Mouse (Mus musculus): ENCODE measurements around the gene Pdcd11. TPM values are rescaled to one million over a fixed set of nuclear protein-coding genes. Genes with fewer than 3 reads are reported as not detected.
"Not testable (repeated sequence)": the region's sequence is repeated elsewhere in the genome, so short reads cannot be mapped to it uniquely, and the experiment has no call there.

The Pdcd11 gene
- polyA plus RNA-seq, 1 experiment from 2014 or later, result 5.7 TPM

GRCm38 (mm10) chr19:47136170-47136569 lies 45.6 kb downstream of the Pdcd11 start:
- Histone ChIP-seq H3K9ac (ENCODE audit: low read length) (no peak overlapping the region), H3K27ac (ENCODE audit: low read depth, low read length) (no peak overlapping the region), H3K9me3 (replicated peaks; ENCODE audit: control insufficient read depth, low read length) (no peaks in the 10 kb centered on the region), H3K36me3 (ENCODE audit: control insufficient read depth, insufficient read depth, low read length) (peaks cover 21% of the 10 kb centered on the region), H3K27me3 (replicated peaks; ENCODE audit: control insufficient read depth, insufficient read depth, low read length) (no peaks in the 10 kb centered on the region), H3K4me2 (ENCODE audit: low read length) (no peak overlapping the region), H3K4me3 (ENCODE audit: low read depth, low read length) (no peak overlapping the region), H3K4me1 (ENCODE audit: control insufficient read depth, insufficient read depth, low read length) (peaks cover 11% of the 10 kb centered on the region)
- 90% methylated on average over 5 of the region's 5 CpGs for WGBS
- no peak for DNase-seq (ENCODE audit: low spot score)
- no peak for ATAC-seq

DNA sequence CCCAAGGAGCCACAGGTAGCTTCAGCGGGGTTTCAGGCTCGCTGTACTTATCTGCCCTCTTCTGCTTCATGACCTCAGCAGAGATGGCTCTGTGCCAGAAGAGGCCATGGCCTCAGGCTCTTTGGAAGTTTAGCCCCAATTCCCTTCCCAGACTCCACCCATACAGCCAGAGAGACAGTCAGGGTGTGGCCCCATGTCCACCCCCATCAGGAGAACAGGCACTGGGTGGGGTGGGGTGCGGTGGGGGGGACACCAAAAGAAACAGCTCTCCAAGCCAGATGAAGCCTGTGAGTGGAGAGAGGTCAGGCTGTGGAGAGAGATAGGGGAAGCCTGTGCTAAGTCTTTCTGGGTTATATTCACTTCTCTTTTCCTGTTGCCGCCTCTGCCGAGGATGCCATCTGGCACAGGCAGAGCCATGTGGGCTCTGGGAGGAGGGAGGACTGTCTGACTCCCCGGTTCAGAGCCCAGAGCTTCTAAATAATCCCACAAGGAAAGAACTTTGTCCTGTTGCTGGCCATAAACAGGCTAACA lies 46.5 kb downstream of the Pdcd11 start:
- peak; percentile 51 for DNase-seq (ENCODE audit: low spot score)
- H3K27me3 ChIP-seq (replicated peaks; ENCODE audit: control insufficient read depth, insufficient read depth, low read length), result no peaks in the 10 kb centered on the region
- WGBS, result 59% methylated on average over 6 of the region's 6 CpGs
- H3K27ac ChIP-seq (ENCODE audit: low read depth, low read length), result no peak overlapping the region
- no peaks in the 10 kb centered on the region for H3K9me3 ChIP-seq (replicated peaks; ENCODE audit: control insufficient read depth, low read length)
- ATAC-seq, result peak; percentile 71; the same call in 1 of the 2 replicates
- peaks cover 12% of the 10 kb centered on the region for H3K36me3 ChIP-seq (ENCODE audit: control insufficient read depth, insufficient read depth, low read length)
- H3K4me2 ChIP-seq (ENCODE audit: low read length), result peak overlapping the region; percentile 36; the same call in 1 of the 2 replicates
- H3K9ac ChIP-seq (ENCODE audit: low read length), result 0 out of 2 replicates have a peak overlapping the region, but pooled peaks have one; percentile 45
- H3K4me1 ChIP-seq (ENCODE audit: control insufficient read depth, insufficient read depth, low read length), result peaks cover 11% of the 10 kb centered on the region
- H3K4me3 ChIP-seq (ENCODE audit: low read depth, low read length), result no peak overlapping the region

DNA sequence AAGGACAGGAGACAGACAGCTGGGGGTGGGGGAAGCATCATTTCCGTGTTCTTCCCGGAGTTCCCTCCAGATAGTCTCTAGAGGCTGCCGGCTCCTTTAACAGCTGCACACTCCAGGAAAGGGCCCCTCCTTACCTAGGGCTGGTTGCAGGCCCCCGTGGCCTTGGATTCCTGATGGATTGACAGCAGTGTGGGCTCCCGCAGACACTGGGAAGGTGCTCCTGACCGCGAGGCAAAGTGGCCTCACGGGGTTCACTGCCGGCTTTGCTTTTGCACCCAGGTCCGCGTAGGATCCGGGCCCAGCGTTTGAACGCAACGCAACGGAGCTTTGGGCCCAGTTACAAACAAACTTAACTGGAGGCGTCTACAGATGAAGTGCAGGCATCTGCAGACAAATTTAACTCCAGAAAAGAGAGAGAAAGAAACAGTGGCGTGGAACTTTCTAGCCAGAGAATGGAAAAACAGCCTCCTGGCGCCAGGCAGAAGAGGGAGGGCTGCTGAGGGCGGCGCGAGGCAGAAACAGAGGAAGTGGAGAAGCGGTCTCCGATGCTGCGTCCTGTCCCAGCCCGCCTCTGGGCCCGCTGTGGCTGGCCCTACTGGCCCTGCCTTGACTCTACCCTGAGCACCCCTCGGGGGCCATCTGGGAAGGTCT lies 47.3 kb downstream of the Pdcd11 start, which contains the start of gene Calhm2:
Gene Calhm2 (minus strand): TSS at position 524 of the 651 bp plus-strand sequence.
- H3K4me1 ChIP-seq (ENCODE audit: control insufficient read depth, insufficient read depth, low read length), result peaks cover 11% of the 10 kb centered on the region
- H3K4me3 ChIP-seq (ENCODE audit: low read depth, low read length), result 0 out of 2 replicates have a peak within 1 kb of the TSS, but pooled peaks have one; percentile 4
- peaks cover 4% of the 10 kb centered on the region; the same call in 1 of the 2 replicates for H3K36me3 ChIP-seq (ENCODE audit: control insufficient read depth, insufficient read depth, low read length)
- no peak within 1 kb of the TSS for H3K27ac ChIP-seq (ENCODE audit: low read depth, low read length)
- peak within 1 kb of the TSS; percentile 45 for H3K9ac ChIP-seq (ENCODE audit: low read length)
- peak; percentile 7 for DNase-seq (ENCODE audit: low spot score)
- 10% methylated on average over 28 of the region's 28 CpGs for WGBS
- peak; percentile 61 for ATAC-seq
- H3K9me3 ChIP-seq (replicated peaks; ENCODE audit: control insufficient read depth, low read length), result no peaks in the 10 kb centered on the region
- no peaks in the 10 kb centered on the region for H3K27me3 ChIP-seq (replicated peaks; ENCODE audit: control insufficient read depth, insufficient read depth, low read length)
- peak within 1 kb of the TSS; percentile 36 for H3K4me2 ChIP-seq (ENCODE audit: low read length)

GRCm38 (mm10) chr19:47139611-47140010 lies 49.0 kb downstream of the Pdcd11 start:
- H3K4me1 ChIP-seq (ENCODE audit: control insufficient read depth, insufficient read depth, low read length), result peaks cover 11% of the 10 kb centered on the region
- H3K4me3 ChIP-seq (ENCODE audit: low read depth, low read length); H3K36me3 ChIP-seq (ENCODE audit: control insufficient read depth, insufficient read depth, low read length); H3K9me3 ChIP-seq (replicated peaks; ENCODE audit: control insufficient read depth, low read length); H3K27me3 ChIP-seq (replicated peaks; ENCODE audit: control insufficient read depth, insufficient read depth, low read length); H3K4me2 ChIP-seq (ENCODE audit: low read length); H3K9ac ChIP-seq (ENCODE audit: low read length); ATAC-seq; H3K27ac ChIP-seq (ENCODE audit: low read depth, low read length); DNase-seq (ENCODE audit: low spot score): not testable (repeated sequence)
- 40% methylated on average over 7 of the region's 7 CpGs for WGBS

DNA sequence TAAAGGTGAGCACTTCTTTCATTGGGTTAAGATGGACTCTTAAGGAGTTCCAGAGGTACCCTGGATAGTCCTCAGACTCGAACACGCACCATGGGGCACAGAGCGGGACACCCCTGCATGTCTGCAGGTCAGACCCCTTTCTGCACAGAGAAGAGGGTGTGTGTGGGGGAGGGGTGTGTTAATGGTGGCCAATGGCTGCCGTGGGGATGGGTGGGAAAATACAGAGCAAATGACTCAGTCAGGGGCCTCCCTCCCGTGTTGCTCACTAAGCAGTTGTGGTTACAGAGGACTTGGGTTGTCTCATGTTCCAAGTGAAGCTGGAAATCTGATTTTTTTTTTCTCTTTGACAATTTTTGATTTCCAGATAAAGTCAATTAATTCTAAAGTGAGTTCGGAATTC lies 51.9 kb downstream of the Pdcd11 start:
- no peaks in the 10 kb centered on the region for H3K27me3 ChIP-seq (replicated peaks; ENCODE audit: control insufficient read depth, insufficient read depth, low read length)
- peaks cover 5% of the 10 kb centered on the region; the same call in 1 of the 2 replicates for H3K4me1 ChIP-seq (ENCODE audit: control insufficient read depth, insufficient read depth, low read length)
- H3K36me3 ChIP-seq (ENCODE audit: control insufficient read depth, insufficient read depth, low read length), result no peaks in the 10 kb centered on the region
- ATAC-seq (no peak), DNase-seq (ENCODE audit: low spot score) (no peak)
- no peak overlapping the region for H3K27ac ChIP-seq (ENCODE audit: low read depth, low read length)
- no peak overlapping the region for H3K4me3 ChIP-seq (ENCODE audit: low read depth, low read length)
- H3K9ac ChIP-seq (ENCODE audit: low read length), result no peak overlapping the region
- no peak overlapping the region for H3K4me2 ChIP-seq (ENCODE audit: low read length)
- WGBS, result 81% methylated on average over 6 of the region's 6 CpGs
- H3K9me3 ChIP-seq (replicated peaks; ENCODE audit: control insufficient read depth, low read length), result no peaks in the 10 kb centered on the region

DNA sequence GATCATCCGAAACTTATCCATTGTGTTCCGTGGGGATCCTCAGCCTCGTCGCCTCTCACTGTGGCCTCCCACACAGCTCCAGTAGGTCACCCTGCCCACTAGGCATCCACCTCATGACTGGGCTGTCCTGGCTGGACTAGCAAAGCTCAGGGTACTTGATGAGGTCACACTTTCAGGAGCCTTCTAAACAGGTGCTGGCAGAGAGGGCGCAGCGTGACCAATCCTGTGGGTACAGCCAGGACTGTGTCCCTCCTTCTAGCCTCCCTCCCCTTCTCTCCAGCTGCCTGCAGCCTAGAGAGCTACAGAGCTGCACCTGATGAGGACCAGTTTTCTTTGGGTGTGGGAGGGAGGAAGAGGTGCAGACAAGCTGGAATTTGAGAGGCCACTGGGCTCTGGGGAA lies 53.6 kb downstream of the Pdcd11 start, which contains the start of gene Calhm1:
Gene Calhm1 (minus strand): TSS at position 101 of the 400 bp plus-strand sequence.
- Histone ChIP-seq H3K4me1 (ENCODE audit: control insufficient read depth, insufficient read depth, low read length) (no peaks in the 10 kb centered on the region), H3K4me3 (ENCODE audit: low read depth, low read length) (no peak within 1 kb of the TSS), H3K9ac (ENCODE audit: low read length) (no peak within 1 kb of the TSS), H3K27me3 (replicated peaks; ENCODE audit: control insufficient read depth, insufficient read depth, low read length) (no peaks in the 10 kb centered on the region), H3K27ac (ENCODE audit: low read depth, low read length) (no peak within 1 kb of the TSS), H3K36me3 (ENCODE audit: control insufficient read depth, insufficient read depth, low read length) (no peaks in the 10 kb centered on the region), H3K9me3 (replicated peaks; ENCODE audit: control insufficient read depth, low read length) (no peaks in the 10 kb centered on the region), H3K4me2 (ENCODE audit: low read length) (no peak within 1 kb of the TSS)
- DNase-seq (ENCODE audit: low spot score), result no peak
- WGBS, result 90% methylated on average over 6 of the region's 6 CpGs
- ATAC-seq, result no peak

- ATAC-seq (no peak), DNase-seq (ENCODE audit: low spot score) (no peak)
- Histone ChIP-seq H3K4me1 (ENCODE audit: control insufficient read depth, insufficient read depth, low read length) (no peaks in the 10 kb centered on the region), H3K9me3 (replicated peaks; ENCODE audit: control insufficient read depth, low read length) (no peaks in the 10 kb centered on the region), H3K36me3 (ENCODE audit: control insufficient read depth, insufficient read depth, low read length) (no peaks in the 10 kb centered on the region), H3K9ac (ENCODE audit: low read length) (no peak overlapping the region), H3K27ac (ENCODE audit: low read depth, low read length) (no peak overlapping the region), H3K4me2 (ENCODE audit: low read length) (no peak overlapping the region), H3K4me3 (ENCODE audit: low read depth, low read length) (no peak overlapping the region), H3K27me3 (replicated peaks; ENCODE audit: control insufficient read depth, insufficient read depth, low read length) (no peaks in the 10 kb centered on the region)
- 75% methylated on average over 5 of the region's 5 CpGs for WGBS
Measured at GRCm38 (mm10) chr19:47148267-47148847, 57.8 kb downstream of the Pdcd11 start.

DNA sequence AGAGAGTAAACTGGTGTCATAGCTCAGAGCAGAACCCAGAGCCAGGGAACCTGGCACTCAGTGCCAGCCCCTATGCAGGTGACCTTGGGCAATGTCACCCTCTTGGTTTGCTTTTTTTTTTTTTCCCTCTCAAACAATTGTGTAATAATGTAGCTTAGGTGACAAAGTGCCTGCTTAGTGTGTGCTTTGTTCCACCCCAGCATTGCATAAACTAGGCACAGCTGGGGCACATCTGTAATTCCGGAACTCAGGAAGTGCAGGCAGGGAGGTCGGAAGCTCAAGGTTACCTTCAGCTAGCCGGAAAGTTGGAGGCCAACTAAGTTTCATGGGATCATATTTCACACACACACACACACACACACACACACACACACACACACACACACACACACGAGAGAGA lies 59.3 kb downstream of the Pdcd11 start:
- 64% methylated on average over 4 of the region's 4 CpGs for WGBS
- no peak for DNase-seq (ENCODE audit: low spot score)
- H3K4me2 ChIP-seq (ENCODE audit: low read length), result no peak overlapping the region

More for the DNA sequence above, 59.3 kb downstream of the Pdcd11 start:
- Histone ChIP-seq H3K9me3 (replicated peaks; ENCODE audit: control insufficient read depth, low read length) (no peaks in the 10 kb centered on the region), H3K36me3 (ENCODE audit: control insufficient read depth, insufficient read depth, low read length) (no peaks in the 10 kb centered on the region), H3K27ac (ENCODE audit: low read depth, low read length) (no peak overlapping the region), H3K4me1 (ENCODE audit: control insufficient read depth, insufficient read depth, low read length) (no peaks in the 10 kb centered on the region), H3K9ac (ENCODE audit: low read length) (no peak overlapping the region), H3K4me3 (ENCODE audit: low read depth, low read length) (no peak overlapping the region), H3K27me3 (replicated peaks; ENCODE audit: control insufficient read depth, insufficient read depth, low read length) (no peaks in the 10 kb centered on the region)
- ATAC-seq, result no peak
